Mouse (Mus musculus): Measurements from ENCODE around the gene Diras1.

The Diras1 gene

DNA sequence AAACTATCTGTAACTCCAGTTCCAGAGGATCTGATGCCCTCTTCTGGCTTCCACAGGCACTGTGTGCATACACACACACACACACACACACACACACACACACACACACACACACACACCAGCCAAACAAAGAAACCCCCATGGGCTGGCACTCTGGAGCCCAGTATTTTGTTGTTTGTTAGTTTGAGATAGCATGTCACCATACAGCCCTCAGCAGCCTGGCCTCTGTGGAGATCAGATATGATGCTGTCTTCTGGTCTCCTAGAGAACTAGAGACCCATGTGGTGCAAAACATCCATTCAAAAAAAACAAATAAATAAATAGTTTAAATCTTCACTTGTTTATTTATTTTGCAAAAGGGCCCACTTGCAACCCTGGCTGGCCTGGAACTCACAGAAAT lies 2.8 kb upstream of the Diras1 start:
- no peak for DNase-seq (ENCODE audit: low read depth)

DNA sequence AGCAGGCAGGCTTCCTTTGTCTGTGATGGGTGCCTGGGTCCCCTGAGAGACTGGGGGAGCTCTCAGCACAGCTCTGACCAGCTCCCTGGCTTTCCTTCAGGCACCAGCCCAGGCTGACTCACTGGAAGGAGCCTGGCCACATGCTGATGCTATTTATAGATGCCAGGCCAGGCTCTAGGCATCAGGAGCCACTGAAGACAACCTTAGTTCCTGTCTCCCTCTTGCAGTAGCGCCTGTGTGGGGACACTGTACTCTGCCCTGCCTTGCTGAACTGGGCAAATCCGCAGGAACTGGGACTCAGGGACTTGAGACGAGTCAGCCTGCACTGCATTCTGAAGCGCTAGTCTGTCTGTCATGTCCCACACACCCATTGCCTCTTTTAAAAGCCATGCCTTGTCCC lies 1.9 kb upstream of the Diras1 start:
- DNase-seq (ENCODE audit: low read depth): no peak

DNA sequence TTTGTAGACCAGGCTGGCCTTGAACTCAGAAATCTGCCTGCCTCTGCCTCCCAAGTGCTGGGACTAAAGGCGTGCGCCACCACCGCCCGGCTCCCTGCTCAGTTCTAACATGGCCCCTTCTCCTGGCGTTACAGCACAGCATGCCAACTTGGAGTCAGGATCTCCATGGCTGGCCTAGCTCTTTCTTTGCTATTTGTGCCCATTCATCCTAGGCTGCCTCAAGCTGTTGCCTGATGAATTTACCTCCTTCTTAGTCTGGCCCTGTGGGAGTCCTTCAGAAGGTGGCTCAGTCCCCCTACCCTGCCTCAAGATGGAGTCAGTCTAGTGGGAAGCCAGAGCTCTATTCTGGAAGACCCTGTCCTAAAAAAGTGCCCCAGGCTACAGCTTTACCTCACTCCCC lies 1.4 kb upstream of the Diras1 start:
- DNase-seq (ENCODE audit: low read depth): no peak

DNA sequence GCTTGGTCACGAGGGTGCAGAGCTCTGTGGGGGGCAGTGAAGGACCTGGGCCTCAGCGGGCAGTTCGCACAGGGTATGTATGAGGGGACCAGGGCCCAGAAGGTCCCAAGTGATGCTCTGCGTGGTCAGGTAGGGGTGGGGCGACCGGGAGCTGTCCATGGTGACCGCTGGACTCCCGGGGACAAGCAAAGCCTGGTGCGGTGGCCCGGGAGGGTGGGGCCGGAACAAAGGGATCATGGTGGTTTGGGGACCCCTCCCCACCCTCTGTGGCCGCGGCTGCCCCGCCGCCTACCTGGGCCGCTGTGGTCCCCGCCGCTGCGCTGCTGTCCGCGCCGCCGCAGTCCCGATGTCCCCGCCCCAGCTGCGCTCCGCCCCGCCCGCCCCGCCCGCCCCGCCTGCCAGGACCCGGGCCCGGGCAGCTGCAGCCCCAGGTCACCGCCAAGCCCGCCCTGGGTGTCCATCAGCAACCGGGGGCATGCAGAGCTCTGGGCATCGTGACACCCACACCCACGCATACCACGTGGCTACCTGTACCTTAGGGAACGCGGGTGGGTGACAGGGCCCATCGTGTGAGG lies 328 bp downstream of the Diras1 start:
- DNase-seq (ENCODE audit: low read depth): no peak

DNA sequence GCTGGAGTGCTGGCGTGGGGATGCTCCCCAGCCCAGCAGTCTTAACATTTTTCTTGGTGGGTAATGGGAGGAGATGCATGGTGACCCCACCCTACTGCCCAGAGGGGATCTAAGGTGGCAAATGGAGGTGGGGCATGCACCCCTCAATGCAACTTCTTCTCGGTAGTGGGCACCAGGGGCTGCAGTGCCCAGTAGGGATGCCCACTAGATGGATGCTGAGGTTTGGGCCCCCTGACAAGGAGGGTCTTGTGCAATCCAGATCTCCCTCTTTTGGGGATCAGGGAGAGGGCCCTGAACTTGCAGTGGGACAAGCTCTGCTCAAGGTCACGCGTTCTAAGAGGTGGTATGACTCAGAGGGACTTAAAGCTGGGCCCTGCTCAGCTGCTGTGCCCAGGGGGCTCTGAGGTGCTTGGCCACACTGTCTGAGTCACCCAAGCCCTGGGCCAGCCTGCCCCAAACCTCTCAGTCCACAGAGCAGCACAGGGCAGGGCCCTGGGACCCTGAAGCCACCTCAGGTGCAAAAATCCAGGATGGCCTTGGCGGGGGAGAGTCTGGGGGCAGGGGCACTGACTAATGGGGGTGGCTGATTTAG lies 1.0 kb downstream of the Diras1 start:
- DNase-seq (ENCODE audit: low read depth): no peak

DNA sequence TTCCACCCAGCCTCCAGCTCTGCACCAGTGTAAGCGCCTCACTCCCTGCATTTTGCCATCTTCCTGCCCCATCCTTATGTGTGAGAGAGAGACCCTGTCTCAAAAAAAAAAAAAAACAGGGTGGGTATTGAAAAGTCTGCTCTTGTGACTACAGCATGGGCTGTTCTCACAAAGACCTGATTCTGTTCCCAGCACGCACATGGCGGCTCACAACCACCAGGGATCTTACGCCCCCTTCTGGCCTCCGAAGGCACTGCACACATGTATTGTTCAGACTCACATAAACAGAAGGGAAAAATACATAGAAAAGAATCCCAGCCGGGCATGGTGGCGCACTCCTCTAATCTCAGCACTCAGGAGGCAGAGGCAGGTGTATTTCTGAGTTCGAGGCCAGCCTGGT lies 2.7 kb downstream of the Diras1 start:
- DNase-seq (ENCODE audit: low read depth): no peak

DNA sequence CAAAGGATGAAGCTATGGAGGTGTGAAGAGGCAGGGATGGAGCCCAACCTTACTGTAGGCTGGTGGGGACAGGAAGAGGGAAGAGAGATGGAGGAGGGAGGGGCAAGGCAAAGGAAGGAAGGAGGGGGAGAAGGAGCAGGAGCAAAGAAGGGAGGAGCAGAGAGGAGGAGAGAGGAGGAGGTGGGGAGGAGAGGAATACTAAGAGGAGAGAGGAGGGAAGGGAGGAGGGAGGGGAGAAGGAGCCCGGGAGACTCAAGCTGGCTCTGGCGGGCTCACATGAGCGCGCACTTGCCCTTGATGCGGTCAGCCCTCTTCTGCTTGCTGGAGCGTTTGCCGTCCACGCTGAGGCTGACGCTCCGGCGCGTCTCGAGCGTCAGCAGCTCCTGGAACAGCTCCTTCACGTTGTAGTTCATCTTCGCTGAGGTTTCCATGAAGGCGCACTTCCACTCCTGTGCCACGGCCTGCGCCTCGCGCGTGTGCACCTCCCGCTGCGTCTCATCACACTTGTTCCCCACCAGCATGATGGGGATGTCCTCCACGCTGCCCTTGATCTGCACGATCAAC lies 3.8 kb downstream of the Diras1 start:
- DNase-seq (ENCODE audit: low read depth): no peak

DNA sequence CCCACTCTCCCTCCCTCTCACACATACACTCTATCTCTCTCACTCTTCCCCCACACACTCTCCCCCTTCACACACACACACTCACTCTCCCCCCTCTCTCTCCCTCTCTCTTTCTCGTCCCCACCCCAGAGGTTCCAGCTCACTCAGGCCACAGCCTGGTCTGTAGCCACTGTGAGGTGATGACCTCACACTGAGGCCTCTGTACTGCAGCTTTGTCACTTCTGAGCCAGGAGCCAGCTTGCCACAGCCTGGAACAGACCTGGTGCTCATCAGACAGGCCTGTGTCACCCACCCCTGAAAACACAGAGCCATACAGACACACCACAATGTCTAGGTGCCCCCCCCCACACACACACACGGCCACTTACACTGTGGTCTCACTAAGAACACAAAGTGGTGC lies 5.3 kb downstream of the Diras1 start:
- no peak for DNase-seq (ENCODE audit: low read depth)

DNA sequence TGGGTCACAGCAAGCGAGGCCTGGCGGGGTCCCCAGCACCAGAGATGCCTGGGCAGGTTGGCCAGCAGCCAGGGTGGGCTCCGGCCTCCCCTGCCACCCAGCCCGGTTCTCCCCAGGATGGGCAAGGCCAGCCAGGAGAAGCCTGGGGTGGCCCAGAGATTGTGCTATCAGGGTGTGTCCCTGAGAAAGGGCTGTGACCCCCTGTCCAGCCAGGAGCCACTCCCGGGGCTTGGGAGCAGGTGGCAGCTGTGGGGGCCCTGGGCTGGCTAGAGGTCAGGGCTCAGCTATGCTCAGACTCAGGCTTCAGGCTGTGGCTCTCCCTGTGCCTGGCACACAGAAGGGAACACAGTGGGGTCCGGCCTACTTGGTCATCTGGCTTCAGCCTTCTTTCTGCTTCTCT lies 5.8 kb downstream of the Diras1 start:
- DNase-seq (ENCODE audit: low read depth): no peak

DNA sequence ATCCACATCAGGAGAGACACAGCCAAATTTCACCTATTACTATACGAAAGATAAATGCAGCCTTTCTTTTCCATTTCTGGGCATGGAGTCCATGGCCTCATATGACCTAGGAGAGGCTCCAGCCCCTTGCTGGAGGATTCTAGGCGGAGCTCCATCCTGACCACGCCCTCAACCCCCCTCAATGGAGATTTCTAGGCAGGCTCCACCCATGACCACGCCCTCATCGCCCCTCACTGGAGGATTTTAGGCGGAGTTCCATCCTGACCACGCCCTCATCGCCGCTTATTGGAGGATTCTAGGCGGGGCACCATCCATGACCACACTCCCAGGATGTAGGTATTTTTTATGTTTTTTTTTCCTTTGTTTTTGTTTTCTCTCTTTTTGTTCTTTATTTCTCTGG lies 7.1 kb downstream of the Diras1 start:
- DNase-seq (ENCODE audit: low read depth): peak; percentile 75

DNA sequence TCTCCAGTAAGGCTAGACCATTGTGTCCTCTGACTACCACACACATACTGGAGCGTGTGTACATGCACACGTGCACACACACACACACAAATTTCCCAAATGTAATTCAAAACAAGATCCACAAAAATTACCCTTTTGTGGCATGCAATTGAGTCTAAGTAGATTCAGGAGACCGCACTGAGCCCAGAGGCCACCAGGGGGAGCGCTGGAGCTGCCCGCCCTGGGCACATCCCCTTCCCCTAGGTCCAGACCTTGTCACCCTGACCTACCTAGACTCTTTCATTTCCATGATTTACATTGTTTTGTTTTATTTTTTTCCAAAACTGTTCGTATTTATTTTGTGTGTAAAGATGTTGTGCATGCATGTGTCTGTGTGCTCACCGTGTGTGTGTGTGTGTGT lies 8.8 kb downstream of the Diras1 start:
- DNase-seq (ENCODE audit: low read depth): no peak

DNA sequence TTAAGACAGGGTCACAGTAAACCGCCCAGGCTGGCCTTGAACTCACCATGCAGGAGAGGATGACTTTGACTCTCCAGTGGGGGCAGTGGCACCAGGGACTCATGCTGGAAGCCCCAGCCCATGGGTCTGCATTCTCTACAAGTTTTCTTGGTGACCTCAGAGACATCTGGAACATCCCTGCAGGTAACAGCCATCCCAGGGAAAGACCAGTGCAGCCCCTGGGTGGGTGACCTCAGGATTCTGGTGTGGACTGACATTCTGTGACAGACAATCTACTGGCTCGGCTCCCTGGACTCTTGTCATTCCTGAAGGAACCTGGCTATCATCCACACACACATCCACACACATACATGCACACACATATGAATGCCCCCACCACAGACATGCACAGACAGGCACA lies 9.8 kb downstream of the Diras1 start:
- no peak for DNase-seq (ENCODE audit: low read depth)

DNA sequence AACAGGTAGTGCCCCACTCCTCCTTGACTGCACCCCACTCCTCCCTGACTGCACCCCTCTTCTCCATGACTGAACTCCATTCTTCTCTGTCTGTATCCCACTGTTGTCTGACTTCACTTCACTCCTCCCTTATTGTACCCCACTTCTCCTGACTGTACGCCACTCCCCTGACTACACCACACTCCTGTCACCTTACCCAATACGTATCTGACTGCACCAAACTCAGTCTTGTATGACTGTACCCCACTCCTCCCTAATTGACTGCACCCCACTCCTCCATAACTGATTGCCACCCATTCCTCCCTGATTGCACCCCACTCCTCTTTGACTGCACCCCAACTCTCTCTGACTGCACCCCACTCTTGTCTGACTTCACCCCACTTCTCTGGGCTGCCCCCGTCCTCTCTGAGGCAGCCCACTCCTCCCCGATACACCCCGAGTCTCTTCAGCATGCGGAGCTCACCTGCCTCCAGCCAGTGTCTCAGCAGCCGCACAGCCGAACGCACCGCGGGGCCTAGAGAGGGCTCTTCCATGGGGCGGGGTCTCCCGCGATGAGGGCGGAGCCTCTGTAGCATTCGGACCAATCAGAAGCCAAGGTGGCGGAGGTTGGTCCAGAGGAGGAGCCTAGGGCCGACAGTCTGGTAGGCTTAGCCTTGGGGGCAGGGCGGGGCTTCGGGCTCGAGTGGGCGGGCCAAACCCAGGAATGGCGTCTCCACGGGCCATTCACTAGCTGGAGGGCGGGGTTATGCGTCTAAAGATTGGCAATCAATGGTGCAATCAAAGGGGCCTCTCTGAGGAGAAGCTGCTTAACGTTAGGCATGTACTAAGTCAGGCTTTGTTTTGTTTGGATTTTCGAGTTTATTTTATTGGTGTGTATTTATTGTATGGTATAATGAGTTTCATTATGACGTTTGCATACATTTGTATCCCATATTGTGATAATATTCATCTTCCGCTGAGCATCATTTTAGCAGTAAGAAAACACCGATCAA lies 10.8 kb downstream of the Diras1 start, which contains the start of gene Gng7:
TSS of gene Gng7 (minus strand) at position 553 of the 992 bp plus-strand sequence.
- peak; percentile 95 for DNase-seq (ENCODE audit: low read depth)

DNA sequence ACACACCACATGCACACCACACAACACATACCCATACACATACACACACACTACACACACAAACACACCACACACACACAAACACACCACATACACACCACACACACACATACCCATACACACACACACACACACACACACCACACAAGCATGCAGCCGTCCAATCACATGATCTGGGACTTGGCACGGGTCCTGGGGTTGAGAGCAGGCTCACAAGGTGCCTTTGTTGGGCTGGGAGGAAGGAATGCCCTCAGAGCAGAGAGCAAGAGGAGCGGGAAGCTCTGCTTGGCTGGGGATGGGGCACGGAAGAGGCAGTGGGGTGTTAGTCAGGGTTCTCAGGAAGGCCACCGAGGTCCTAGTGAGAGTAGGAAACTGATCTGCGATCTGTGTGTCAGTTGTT lies 14.6 kb downstream of the Diras1 start:
- no peak for DNase-seq (ENCODE audit: low read depth)

DNA sequence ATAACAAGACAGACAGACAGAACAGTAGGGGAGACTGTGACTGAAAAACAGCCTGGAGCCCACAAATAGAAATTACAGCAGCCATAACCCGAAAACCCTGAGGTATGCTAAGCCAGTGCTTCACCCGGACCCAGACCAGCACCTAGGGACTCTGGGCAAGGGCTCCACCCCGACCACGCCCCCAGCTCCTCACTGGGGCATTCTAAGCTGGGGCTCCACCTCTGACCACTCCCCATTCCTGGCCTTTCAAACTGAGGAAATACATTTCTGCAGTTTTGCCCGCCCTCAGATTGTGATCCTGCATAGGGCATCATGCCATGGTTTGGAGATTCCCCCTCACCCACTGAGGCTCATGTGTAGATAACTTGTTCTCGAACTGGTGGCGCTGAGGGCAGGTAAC lies 18.2 kb downstream of the Diras1 start:
- no peak for DNase-seq (ENCODE audit: low read depth)

DNA sequence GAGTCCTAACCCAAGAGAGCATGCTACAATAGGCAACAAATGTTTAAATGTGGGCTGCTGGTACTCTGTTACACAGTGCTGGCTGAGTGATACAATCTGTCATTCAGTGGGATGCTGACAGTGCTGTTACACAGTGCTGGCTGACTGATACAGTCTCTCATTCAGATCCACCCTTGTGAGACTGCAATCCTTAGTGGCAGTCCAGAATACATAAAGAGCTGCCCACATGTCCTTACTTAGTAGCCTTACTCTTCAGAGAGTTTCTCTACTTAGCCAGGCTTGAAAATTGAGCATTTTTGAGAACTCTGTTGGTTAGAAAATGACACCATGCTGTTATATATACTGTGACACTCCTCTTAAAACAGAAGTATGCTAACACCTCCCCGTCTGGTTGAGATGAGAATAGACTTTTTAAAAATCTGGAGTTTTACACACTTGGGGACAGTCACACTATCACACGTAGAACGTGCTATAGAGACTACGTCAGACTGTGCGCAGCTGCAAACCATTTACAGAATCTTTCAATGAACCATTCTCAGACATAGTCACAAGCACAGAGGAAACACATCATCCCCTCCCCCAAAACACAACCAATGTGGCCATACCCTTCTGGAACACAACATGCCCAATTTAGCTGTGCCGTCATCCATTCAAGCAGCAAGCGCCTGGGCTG lies 19.3 kb downstream of the Diras1 start:
- DNase-seq (ENCODE audit: low read depth): no peak

DNA sequence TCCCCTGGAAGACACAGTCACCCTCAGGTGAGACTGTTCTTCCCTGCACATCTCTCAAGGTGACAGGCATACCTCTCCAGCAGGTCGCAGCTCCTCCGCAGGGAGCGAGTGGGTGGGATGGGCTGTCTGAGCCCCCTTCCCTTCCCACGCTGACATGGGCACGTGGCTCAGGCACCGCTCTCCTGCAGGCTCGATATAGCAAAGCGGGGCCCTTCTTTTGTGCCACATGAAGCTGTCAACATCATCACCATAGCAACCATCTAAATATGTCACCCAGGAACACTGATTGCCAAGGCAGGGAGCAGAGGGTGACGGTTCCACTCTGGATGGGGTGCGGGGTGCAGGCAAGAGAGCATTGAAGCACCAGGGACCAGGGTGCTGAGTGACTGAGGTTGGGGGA lies 24.3 kb downstream of the Diras1 start:
- no peak for DNase-seq (ENCODE audit: low read depth)

DNA sequence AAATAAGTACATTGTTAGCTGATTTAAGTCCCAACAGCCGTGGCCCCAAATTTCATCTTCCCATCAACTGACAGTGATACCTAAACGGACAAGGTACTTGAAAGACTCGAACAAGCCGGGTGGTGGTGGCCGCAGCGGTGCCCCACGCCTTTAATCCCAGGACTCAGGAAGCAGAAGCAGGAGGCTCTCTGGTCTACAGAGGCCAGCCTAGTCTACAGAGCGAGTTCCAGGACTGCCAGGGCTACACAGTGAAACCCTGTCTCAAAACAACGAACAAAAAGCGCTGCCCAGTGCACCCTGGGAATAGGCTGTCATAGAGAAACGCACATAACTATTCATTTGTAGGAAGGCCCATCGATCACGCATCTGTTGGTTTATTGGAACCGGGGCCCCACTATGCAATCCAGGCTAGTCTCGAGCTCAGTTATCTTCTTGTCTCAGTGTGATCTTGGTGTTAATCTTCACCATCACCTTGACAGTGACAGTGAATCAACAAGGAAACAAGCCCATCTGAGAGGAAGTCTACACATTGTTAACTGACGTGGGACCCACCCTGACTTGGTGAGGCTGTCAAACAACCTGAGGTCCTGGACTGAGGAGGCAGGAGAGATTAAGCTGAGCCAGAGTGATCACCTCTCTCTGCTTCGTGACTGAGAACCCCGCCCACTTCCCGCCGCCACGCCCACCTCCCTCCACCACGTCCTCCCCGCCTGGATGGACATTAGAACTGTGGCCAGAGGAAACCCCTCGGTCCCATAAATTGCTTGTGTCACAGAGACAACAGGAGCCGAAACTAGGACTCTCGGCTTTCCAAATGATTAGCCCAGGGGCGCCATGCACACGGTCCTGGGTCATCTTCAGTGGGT lies 25.0 kb downstream of the Diras1 start:
- no peak for DNase-seq (ENCODE audit: low read depth)

DNA sequence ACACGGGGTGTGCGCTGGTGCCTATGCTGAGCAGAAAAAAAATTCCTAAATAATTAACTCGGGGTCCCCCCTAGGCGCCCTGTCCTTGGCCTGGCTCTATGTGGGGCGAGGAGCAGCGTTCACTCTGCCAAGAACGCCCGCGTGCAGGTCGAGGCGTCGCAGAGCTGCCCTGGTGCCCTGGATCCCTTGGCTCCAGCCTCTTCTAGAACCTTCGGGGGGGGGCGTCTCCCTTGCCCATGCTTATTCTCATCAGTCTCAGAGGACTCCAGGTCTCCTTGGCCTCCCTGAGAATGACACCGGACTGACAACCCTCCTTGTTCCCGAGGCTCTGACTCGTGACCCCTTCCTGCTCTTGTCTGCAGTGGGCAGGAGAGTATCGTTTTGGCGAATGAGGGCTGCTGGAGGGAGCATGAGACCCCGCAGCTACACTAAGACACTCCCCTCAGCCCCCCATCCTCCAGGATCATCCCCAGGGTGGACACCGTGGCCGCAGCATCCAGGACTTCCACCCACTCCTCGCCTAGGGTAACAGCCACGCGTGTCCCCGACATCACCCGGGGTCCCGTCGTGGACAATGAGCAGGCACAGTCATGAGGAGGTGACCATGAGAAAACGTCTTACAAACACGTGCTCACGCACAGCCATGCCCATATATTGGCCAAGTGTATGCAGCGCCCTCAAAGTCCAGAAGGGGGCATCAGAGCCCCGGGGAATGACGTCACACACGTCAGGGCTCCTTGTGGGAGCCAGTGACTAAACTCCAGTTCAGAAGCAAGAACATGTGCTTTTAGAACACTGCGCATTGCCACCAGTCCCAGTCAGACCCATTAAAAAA lies 25.9 kb downstream of the Diras1 start:
- DNase-seq (ENCODE audit: low read depth): peak; percentile 88

DNA sequence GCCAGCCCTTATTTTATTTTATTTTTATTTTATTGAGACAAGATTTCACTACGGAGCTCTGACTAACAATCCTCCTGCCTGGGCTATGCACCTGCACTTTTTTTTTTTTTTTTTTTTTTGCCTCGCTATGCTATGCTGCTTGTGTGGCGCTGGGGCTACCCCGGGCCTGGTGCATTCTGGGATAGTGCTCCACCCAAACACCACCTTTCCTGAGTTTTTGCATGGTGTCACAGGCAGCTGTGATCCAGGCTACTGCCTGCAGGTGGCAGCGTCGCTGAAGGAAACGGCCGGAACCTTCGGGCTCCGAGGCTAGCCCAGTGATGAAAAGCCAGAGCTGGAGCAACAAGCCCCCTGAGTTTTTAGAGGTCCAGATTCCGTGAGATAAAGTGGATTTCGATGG lies 26.7 kb downstream of the Diras1 start:
- peak; percentile 64 for DNase-seq (ENCODE audit: low read depth)
